Mouse (Mus musculus): ENCODE data around the gene Trpm7.
"Not testable (repeated sequence)": the region's sequence is repeated elsewhere in the genome, so short reads cannot be mapped to it uniquely, and the experiment has no call there.

Gene Trpm7

GRCm38 (mm10) chr2:126875871-126876796 is at the start of gene Trpm7:
Trpm7 (minus strand) TSS chr2:126876230.
- DNase-seq (ENCODE audit: extremely low spot score, low read depth, low spot score): peak; percentile 67

GRCm38 (mm10) chr2:126920358-126921060 is 44.5 kb upstream of the Trpm7 start:
- no peak for DNase-seq (ENCODE audit: extremely low spot score, low read depth, low spot score)

DNA sequence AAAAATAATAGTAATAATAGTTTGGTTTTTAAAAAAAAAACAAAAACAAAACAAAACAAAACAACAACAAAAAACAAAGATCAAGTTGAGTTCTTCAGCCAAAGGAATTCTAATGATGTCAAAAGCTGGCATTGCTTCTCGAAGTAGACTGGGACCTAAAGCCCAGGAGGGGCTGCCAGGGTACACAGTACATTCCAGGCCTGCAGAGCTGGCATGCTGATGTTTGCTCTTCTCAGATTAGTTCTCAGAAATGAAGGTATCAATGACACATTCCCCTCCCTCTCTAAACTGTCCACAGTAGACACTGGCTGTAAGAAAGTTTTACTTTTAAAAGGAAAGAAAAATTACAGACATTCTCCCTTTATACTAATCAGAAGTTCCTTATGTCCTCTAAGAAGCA is 40.2 kb upstream of the Trpm7 start:
- no peak for DNase-seq (ENCODE audit: extremely low spot score, low read depth, low spot score)

- DNase-seq (ENCODE audit: extremely low spot score, low read depth, low spot score): no peak
These were observed 38.1 kb upstream of the Trpm7 start for GRCm38 (mm10) chr2:126914096-126914495.

GRCm38 (mm10) chr2:126904162-126904561 is 28.1 kb upstream of the Trpm7 start:
- no peak for DNase-seq (ENCODE audit: extremely low spot score, low read depth, low spot score)

- DNase-seq (ENCODE audit: extremely low spot score, low read depth, low spot score): no peak
These were observed 21.5 kb upstream of the Trpm7 start for GRCm38 (mm10) chr2:126897511-126897910.

GRCm38 (mm10) chr2:126896941-126897340 is 20.9 kb upstream of the Trpm7 start:
- DNase-seq (ENCODE audit: extremely low spot score, low read depth, low spot score): no peak

DNA sequence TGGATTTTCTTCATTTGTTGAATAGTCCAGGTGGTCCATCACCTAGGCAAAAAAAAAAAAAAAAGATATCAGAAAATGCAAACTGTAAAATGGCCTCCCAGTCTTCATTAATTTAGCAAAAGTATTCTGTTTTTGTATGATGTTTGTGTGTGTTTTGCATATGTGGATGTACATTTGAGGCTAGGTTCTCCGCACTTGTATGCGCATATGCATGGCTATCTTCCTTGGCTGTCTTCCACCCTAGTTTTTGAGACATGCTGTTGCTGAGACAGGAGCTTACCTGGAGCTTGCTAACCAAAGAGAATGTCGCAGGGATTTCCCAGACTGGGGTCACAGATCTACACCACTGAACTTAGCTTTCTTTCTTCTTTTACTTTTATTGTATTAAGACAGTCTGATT is 18.2 kb upstream of the Trpm7 start:
- no peak for DNase-seq (ENCODE audit: extremely low spot score, low read depth, low spot score)

DNA sequence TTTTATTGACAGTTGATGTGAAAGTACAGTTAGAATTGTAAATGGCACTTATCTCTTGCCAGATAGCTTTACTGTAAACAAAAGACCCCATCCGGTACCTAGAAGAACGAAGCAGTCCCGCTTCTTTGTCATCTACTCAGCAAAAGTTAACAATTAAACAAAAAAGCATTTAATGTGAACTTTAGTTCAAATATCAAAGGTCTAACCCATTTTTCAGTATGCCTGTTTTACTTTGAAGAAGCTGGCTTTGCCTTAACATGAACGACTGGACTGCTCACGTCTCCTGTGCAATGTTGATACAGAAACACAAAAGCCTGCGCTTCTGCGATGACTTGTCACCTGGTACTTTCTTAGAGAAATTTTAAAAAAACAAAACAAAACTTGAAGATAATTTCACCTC is 16.3 kb upstream of the Trpm7 start:
- no peak for DNase-seq (ENCODE audit: extremely low spot score, low read depth, low spot score)

- no peak for DNase-seq (ENCODE audit: extremely low spot score, low read depth, low spot score)
These were observed 15.7 kb upstream of the Trpm7 start for GRCm38 (mm10) chr2:126891743-126892142.

DNA sequence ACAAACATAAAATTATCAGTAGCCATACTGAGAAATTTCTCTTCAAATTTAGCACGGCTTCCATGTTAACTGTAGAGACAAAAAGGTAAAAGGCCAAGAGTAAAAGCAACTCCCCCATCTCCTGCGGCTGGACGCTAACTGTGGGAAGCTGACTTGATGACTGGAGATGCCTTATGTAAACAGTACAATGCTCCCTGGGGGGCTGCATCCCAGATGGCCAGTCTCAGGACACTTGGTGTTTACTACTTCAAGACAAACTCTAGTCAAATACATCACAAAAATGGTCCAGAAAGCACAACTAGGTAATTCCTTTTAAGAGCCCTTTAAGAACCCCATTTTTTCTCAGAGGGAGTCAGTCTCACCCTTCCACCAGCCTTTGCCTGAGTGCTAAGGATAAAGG is 11.1 kb upstream of the Trpm7 start:
- DNase-seq (ENCODE audit: extremely low spot score, low read depth, low spot score): no peak

DNA sequence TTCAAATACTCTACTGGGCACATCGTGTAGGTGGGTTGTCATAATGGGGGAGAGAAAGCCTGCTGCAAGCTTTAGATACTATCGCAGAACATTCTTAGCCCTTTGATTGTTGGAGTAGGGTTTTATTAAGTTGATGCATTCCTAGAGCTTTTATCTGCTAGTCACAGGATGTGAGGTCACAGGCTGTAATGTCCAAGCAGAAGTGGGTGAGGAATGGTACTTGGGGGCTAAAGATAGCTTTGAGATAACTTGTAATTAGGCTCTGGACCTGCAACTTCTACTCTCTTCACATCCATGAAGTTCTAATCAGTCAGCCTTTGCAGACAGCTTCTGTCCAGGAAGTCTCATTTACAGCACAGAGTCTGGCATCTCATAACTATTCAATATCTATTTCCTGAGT is 9.8 kb upstream of the Trpm7 start:
- DNase-seq (ENCODE audit: extremely low spot score, low read depth, low spot score): no peak

DNA sequence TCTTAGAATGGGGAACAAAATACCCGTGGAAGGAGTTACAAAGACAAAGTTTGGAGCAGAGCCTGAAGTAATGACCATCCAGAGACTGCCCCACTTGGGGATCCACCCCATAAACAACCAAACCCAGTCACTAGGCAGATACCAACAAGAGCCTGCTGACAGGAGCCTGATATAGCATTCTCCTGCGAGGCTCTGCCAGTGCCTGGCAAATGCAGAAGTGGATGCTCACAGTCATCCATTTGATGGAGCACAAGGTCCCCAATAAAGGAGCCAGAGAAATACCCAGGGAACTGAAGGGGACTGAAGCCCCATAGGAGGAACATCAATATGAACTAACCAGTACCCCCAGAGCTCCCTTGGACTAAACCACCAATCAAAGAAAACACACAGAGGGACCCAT is 6.7 kb upstream of the Trpm7 start:
- not testable (repeated sequence) for DNase-seq (ENCODE audit: extremely low spot score, low read depth, low spot score)

GRCm38 (mm10) chr2:126877991-126878390 is 2.0 kb upstream of the Trpm7 start:
- no peak for DNase-seq (ENCODE audit: extremely low spot score, low read depth, low spot score)

DNA sequence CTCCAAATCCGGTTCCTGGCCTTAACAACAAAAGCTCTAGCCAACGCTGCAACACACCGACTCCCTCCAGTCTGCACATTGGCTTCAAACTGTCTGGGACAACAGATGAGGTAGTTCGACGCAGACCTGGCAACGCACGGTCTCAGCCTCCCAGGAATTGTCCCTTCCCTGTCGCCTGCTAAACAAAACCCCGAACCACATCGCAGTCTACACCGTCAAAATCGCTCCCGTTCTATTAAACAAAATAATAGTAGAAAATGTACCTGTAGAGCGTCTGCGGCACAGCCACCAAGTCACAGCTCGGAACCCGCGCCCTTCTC is 554 bp downstream of the Trpm7 start:
- peak; percentile 6 for DNase-seq (ENCODE audit: extremely low spot score, low read depth, low spot score)

DNA sequence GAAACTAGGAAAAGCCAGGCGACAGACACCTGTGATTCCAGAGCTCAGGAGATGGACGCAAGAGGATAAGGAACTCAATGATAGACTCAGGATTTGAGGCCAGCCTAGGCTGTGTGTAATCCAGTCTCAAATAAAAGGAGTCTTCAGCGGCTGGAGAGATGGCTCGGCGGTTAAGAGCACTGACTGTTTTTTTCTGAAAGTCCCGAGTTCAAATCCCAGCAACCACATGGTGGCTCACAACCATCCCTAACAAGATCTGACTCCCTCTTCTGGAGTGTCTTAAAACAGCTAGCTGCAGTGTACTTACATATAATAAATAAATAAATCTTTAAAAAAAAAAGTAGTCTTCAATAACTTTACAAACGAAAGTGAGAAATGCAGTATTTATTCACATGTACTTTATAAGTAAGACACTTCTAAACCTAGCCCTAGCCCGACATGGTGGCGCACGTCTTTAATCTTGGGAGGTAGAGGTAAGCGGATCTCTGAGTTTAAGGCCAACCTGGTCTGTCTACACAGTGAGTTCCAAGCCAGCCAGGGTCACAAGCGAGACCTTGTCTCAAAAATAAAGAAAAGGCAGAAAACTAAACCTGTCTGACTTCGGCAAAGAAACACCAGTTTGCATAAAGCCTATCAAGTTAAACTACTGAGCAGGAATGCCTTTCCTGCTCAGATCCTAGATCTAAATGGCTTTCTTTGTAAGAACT is 1.1 kb downstream of the Trpm7 start:
- peak; percentile 12 for DNase-seq (ENCODE audit: extremely low spot score, low read depth, low spot score)

DNA sequence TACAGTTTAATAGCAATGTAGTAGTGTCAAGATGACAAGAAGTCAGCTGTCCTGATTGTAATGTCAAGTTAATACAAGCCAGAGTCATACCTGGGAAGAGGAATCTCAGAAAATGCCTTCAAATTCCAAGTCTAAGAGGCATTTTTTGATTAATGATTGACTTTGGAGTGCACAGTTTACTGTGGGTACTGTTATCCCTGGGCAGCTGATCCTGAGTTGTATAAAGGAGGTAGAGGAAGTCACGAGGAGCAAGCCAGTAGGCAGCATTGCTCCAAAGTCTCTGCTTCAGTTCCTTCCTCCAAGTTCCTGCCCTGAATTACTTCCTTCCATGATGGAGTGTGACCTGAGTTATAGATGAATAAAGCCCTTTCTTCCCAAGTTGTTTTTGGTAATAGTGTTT is 9.7 kb downstream of the Trpm7 start:
- no peak for DNase-seq (ENCODE audit: extremely low spot score, low read depth, low spot score)

GRCm38 (mm10) chr2:126865501-126866199 is 10.4 kb downstream of the Trpm7 start:
- no peak for DNase-seq (ENCODE audit: extremely low spot score, low read depth, low spot score)

- no peak for DNase-seq (ENCODE audit: extremely low spot score, low read depth, low spot score)
These were observed 11.0 kb downstream of the Trpm7 start for GRCm38 (mm10) chr2:126865026-126865425.

- no peak for DNase-seq (ENCODE audit: extremely low spot score, low read depth, low spot score)
These were observed 31.3 kb downstream of the Trpm7 start for GRCm38 (mm10) chr2:126844751-126845150.

DNA sequence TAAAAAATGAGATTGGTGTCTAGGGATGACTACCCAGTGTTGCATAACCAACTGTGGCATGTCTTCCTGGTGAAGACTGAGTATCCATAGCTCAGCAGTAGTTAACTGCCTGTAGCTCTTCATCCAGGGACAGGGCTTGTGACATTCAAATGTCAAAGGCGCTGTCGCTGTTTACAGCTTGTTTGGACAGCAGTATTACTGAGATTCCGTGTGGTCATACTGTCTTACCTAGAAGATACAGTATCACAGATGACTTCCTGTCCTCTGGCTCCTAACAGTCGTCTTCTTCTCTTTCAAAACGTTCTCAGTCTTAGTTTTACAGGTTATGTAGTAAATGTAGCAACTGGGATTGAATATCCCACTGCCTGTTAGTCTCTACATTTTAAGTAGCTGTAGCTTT is 37.2 kb downstream of the Trpm7 start:
- DNase-seq (ENCODE audit: extremely low spot score, low read depth, low spot score): no peak

Measured in hindlimb bud, embryonic 11.5 days (tissue).